Mouse (Mus musculus) CH12.LX (cell line): Measurements from ENCODE around the gene Dirc2. TPM values are rescaled to one million over a fixed set of nuclear protein-coding genes. Genes with fewer than 3 reads are reported as not detected.

Source experiments
- DNase-seq: peaks from one replicate; pipeline ENCODE4 v3.0.0-alpha.2; 2013; ENCODE audit errors: extremely low read depth
- H3K27ac ChIP-seq: 2 replicates; pipeline ENCODE4 v1.5.1; 2012; ENCODE audit warnings: low read depth, mild to moderate bottlenecking, control low read depth, moderate library complexity; ENCODE audit not compliant: insufficient read depth
- H3K27me3 ChIP-seq: replicated peaks from 2 replicates; pipeline ENCODE3; 2012; ENCODE audit warnings: inconsistent platforms
- H3K36me3 ChIP-seq, 2 experiments: replicated peaks in 1 of 2; 2 replicates each; pipeline versions ENCODE3 to v1.6.1; 2012; ENCODE audit warnings: inconsistent platforms in 1 of 2, low read length in 1 of 2, mild to moderate bottlenecking in 1 of 2, mixed read lengths in 1 of 2, moderate library complexity in 1 of 2; ENCODE audit not compliant: control insufficient read depth in 1 of 2, insufficient read depth in 1 of 2
- H3K4me1 ChIP-seq, 2 experiments: 2 replicates each; pipeline ENCODE4 v1.6.1; 2012; ENCODE audit warnings: inconsistent platforms in 1 of 2, moderate library complexity in 1 of 2; ENCODE audit not compliant: insufficient read depth in 2 of 2, control insufficient read depth in 1 of 2
- H3K4me2 ChIP-seq: 2 replicates; pipeline ENCODE4 v1.6.1; 2012; ENCODE audit warnings: low read depth, mild to moderate bottlenecking, control low read depth; ENCODE audit not compliant: poor library complexity, insufficient read depth, severe bottlenecking
- H3K4me3 ChIP-seq, 3 experiments: fragments of 150-350 bp in 1 of 3; sonication (generic) in 1 of 3; replicated peaks in 1 of 3; 2 replicates each; pipeline versions ENCODE3 to v1.5.1; 2011 to 2012; ENCODE audit warnings: low read depth in 2 of 3, low read length in 2 of 3, mild to moderate bottlenecking in 2 of 3, moderate library complexity in 2 of 3, control low read depth in 1 of 3, improper control_type of control experiment in 1 of 3, inconsistent platforms in 1 of 3, mixed read lengths in 1 of 3; ENCODE audit not compliant: poor library complexity in 1 of 3
- H3K79me2 ChIP-seq: replicated peaks from 2 replicates; pipeline ENCODE4 v1.6.1; 2012; ENCODE audit warnings: mild to moderate bottlenecking, moderate library complexity; ENCODE audit not compliant: control insufficient read depth, poor library complexity, insufficient read depth, severe bottlenecking; ENCODE audit errors: extremely low read depth
- H3K9ac ChIP-seq: 2 replicates; pipeline ENCODE4 v1.6.1; 2012; ENCODE audit warnings: low read depth, mild to moderate bottlenecking, control low read depth, moderate library complexity; ENCODE audit not compliant: insufficient read depth
- H3K9me3 ChIP-seq: replicated peaks from 2 replicates; pipeline ENCODE3; 2012; ENCODE audit warnings: low read length, inconsistent platforms, mixed read lengths
- CHD2 ChIP-seq: IDR thresholded peaks from 2 replicates; pipeline ENCODE4 v1.6.1; 2011; ENCODE audit warnings: low read length, improper control_type of control experiment
- CTCF ChIP-seq, 2 experiments: IDR thresholded peaks in 1 of 2; conservative IDR thresholded peaks in 1 of 2; 2 replicates each; pipeline ENCODE4 v1.5.1; 2011 to 2012; ENCODE audit warnings: low read depth in 2 of 2, low read length in 2 of 2, improper control_type of control experiment in 1 of 2, inconsistent platforms in 1 of 2, mild to moderate bottlenecking in 1 of 2, moderate library complexity in 1 of 2
- ELF1 ChIP-seq: IDR thresholded peaks from 2 replicates; pipeline ENCODE4 v1.6.1; 2014; ENCODE audit warnings: low read depth, mild to moderate bottlenecking, inconsistent platforms, low read length, improper control_type of control experiment
- EP300 ChIP-seq: IDR thresholded peaks from 2 replicates; pipeline ENCODE4 v1.6.1; 2011; ENCODE audit warnings: low read length, improper control_type of control experiment
- HCFC1 ChIP-seq: IDR thresholded peaks from 2 replicates; pipeline ENCODE4 v1.6.1; 2012; ENCODE audit warnings: low read depth, mild to moderate bottlenecking, inconsistent platforms, low read length, improper control_type of control experiment
- JUN ChIP-seq: IDR thresholded peaks from 2 replicates; pipeline ENCODE4 v1.6.1; 2011; ENCODE audit warnings: low read depth, mild to moderate bottlenecking, low read length, improper control_type of control experiment, moderate library complexity; ENCODE audit not compliant: insufficient read depth
- JUND ChIP-seq: conservative IDR thresholded peaks from 2 replicates; pipeline ENCODE4 v1.6.1; 2011; ENCODE audit warnings: low read depth, low read length, improper control_type of control experiment
- KAT2A ChIP-seq: IDR thresholded peaks from 2 replicates; pipeline ENCODE4 v1.6.1; 2012; ENCODE audit warnings: low read length, improper control_type of control experiment, inconsistent platforms; ENCODE audit not compliant: insufficient replicate concordance
- MAFK ChIP-seq: IDR thresholded peaks from 2 replicates; pipeline ENCODE4 v1.6.1; 2011; ENCODE audit warnings: low read length, improper control_type of control experiment; ENCODE audit not compliant: insufficient replicate concordance
- MAX ChIP-seq: IDR thresholded peaks from 2 replicates; pipeline ENCODE4 v1.6.1; 2011; ENCODE audit warnings: low read length, improper control_type of control experiment
- MAZ ChIP-seq: IDR thresholded peaks from 2 replicates; pipeline ENCODE4 v1.6.1; 2012; ENCODE audit warnings: low read depth, mild to moderate bottlenecking, inconsistent platforms, low read length, improper control_type of control experiment, moderate library complexity
- MEF2A ChIP-seq: IDR thresholded peaks from 2 replicates; pipeline ENCODE4 v1.6.1; 2014; ENCODE audit warnings: low read depth, mild to moderate bottlenecking, inconsistent platforms, low read length, improper control_type of control experiment, borderline replicate concordance
- MXI1 ChIP-seq: IDR thresholded peaks from 2 replicates; pipeline ENCODE4 v1.6.1; 2011; ENCODE audit warnings: mild to moderate bottlenecking, low read depth, low read length, improper control_type of control experiment
- NELFE ChIP-seq: IDR thresholded peaks from 2 replicates; pipeline ENCODE4 v1.6.1; 2011; ENCODE audit warnings: low read depth, low read length, improper control_type of control experiment
- NRF1 ChIP-seq: IDR thresholded peaks from 2 replicates; pipeline ENCODE4 v1.6.1; 2014; ENCODE audit warnings: low read depth, mild to moderate bottlenecking, inconsistent platforms, low read length, improper control_type of control experiment, moderate library complexity
- PAX5 ChIP-seq: IDR thresholded peaks from 2 replicates; pipeline ENCODE4 v1.6.1; 2012; ENCODE audit warnings: low read length, inconsistent platforms, mixed read lengths
- POLR2AphosphoS2 ChIP-seq: IDR thresholded peaks from 2 replicates; pipeline ENCODE4 v1.6.1; 2011; ENCODE audit warnings: low read depth, low read length, improper control_type of control experiment
- RAD21 ChIP-seq: IDR thresholded peaks from 2 replicates; pipeline ENCODE4 v1.6.1; 2011; ENCODE audit warnings: low read depth, mild to moderate bottlenecking, low read length, improper control_type of control experiment, moderate library complexity
- TBP ChIP-seq: conservative IDR thresholded peaks from 2 replicates; pipeline ENCODE4 v1.6.1; 2011; ENCODE audit warnings: low read depth, low read length, improper control_type of control experiment
- UBTF ChIP-seq: IDR thresholded peaks from 2 replicates; pipeline ENCODE4 v1.6.1; 2012; ENCODE audit warnings: low read depth, mild to moderate bottlenecking, inconsistent platforms, low read length, improper control_type of control experiment, moderate library complexity
- USF1 ChIP-seq: IDR thresholded peaks from 2 replicates; pipeline ENCODE4 v1.6.1; 2014; ENCODE audit warnings: low read depth, mild to moderate bottlenecking, inconsistent platforms, low read length, improper control_type of control experiment
- ZC3H11A ChIP-seq: IDR thresholded peaks from 2 replicates; pipeline ENCODE4 v1.6.1; 2012; ENCODE audit warnings: low read depth, mild to moderate bottlenecking, inconsistent platforms, low read length, improper control_type of control experiment
- ZMIZ1 ChIP-seq: IDR thresholded peaks from 2 replicates; pipeline ENCODE4 v1.6.1; 2012; ENCODE audit warnings: low read depth, mild to moderate bottlenecking, inconsistent platforms, low read length, improper control_type of control experiment
- dilution Hi-C: fragments of 300-500 bp; cut with MboI; formaldehyde crosslinking; loops from 2 replicates; pipeline ENCODE4 v1.14.3; 2020; ENCODE audit warnings: low sequenced_read_pairs; ENCODE audit not compliant: extremely low pct_unique_long_range_greater_than_20kb, extremely low pct_ligation_motif_present
- in situ Hi-C: fragments of 300-500 bp; cut with MboI; formaldehyde crosslinking; loops from 3 replicates; pipeline ENCODE4 v1.14.3; 2019; ENCODE audit warnings: low sequenced_read_pairs, low pct_ligation_motif_present, low pct_unique_long_range_greater_than_20kb, mixed read lengths
- polyA plus RNA-seq: library from polyadenylated mRNA; unstranded; fragments of >175 nt; gene quantifications from 2 replicates; pipeline ENCODE4 v1.2.1, GENCODE M21; 2012; ENCODE audit warnings: low read depth; ENCODE audit not compliant: insufficient read length
- total RNA-seq, 2 experiments: library from RNA; depleted of rRNA; stranded (reverse); fragments of 300-350 nt in 1 of 2; fragments of >200 nt in 1 of 2; gene quantifications; 2 replicates each; pipeline ENCODE4 v1.2.3; 2012 to 2014

Gene Dirc2
- total and polyA plus RNA-seq, 3 experiments, result 5.7 to 6.9 (median 6.8) TPM

GRCm38 (mm10) chr16:35776737-35777136, 7.6 kb upstream of the Dirc2 start:
- Histone ChIP-seq H3K4me1 (peaks cover 2 to 22% of the 10 kb centered on the region in 2 experiments; a peak in 3 of 4 replicates), H3K4me3 (no peak overlapping the region), H3K27me3 (no peaks in the 10 kb centered on the region), H3K9ac (no peak overlapping the region), H3K36me3 (peaks cover 0 to 23% of the 10 kb centered on the region in 2 experiments), H3K4me2 (no peak overlapping the region), H3K9me3 (no peaks in the 10 kb centered on the region), H3K27ac (no peak overlapping the region), H3K79me2 (no peaks in the 10 kb centered on the region)
- dilution Hi-C loops (no loop called here), in situ Hi-C loops (loop anchor here (5.0 kb wide), 1 partner anchor 41 kb away; no protein-coding TSS in a partner anchor)
- no peak for DNase-seq
- TF ChIP-seq MAX, result no peak
- TF ChIP-seq KAT2A, result no peak
- TF ChIP-seq NELFE, result no peak
- no peak for TF ChIP-seq TBP
- no peak for TF ChIP-seq POLR2AphosphoS2
- no peak for TF ChIP-seq UBTF
- no peak for TF ChIP-seq ZMIZ1
- no peak for TF ChIP-seq CHD2
- no peak for TF ChIP-seq MAFK
- no peak for TF ChIP-seq NRF1

- H3K9me3 ChIP-seq, result no peaks in the 10 kb centered on the region
- dilution Hi-C loops (no loop called here), in situ Hi-C loops (loop anchor here (5.0 kb wide), 1 partner anchor 41 kb away; no protein-coding TSS in a partner anchor)
- DNase-seq, result no peak
- H3K4me3 ChIP-seq, result no peak overlapping the region
- no peaks in the 10 kb centered on the region for H3K27me3 ChIP-seq
- no peak overlapping the region for H3K27ac ChIP-seq
- peaks cover 0 to 20% of the 10 kb centered on the region in 2 experiments for H3K36me3 ChIP-seq
- TF ChIP-seq CTCF (conservative IDR thresholded peaks at IDR 0.05 in 1 of 2, IDR thresholded peaks at IDR 0.05 in 1 of 2; ENCODE audit: low read depth in 2 of 2, low read length in 2 of 2) (no peak), MAX (no peak), MEF2A (no peak), JUND (no peak), HCFC1 (no peak), EP300 (no peak), MAZ (no peak), PAX5 (no peak), ELF1 (no peak), NELFE (no peak), RAD21 (no peak), ZC3H11A (no peak), USF1 (no peak), MAFK (no peak), MXI1 (no peak), JUN (no peak)
- H3K9ac ChIP-seq, result no peak overlapping the region
- H3K4me2 ChIP-seq, result no peak overlapping the region
- peaks cover 6 to 31% of the 10 kb centered on the region in 2 experiments for H3K4me1 ChIP-seq
- peaks cover 4% of the 10 kb centered on the region; the same call in 1 of the 2 replicates for H3K79me2 ChIP-seq
These were observed 6.7 kb upstream of the Dirc2 start for GRCm38 (mm10) chr16:35775835-35776234.
